ENCODE assay signal across 9 mouse cellular contexts in genomic region chr13:29604241-29604640, GRCm38 (mm10).
DNase-seq lines count a peak whose midpoint lies in the region; ATAC-seq lines count a peak whose summit lies in the region.
"Had no signal": no experiment of that assay in that cellular context is flagged by ENCODE, and none has a peak within 500 bp of the region (broad histone marks: within the 10 kb centered on the region; RNA-seq: fewer than 3 reads in every experiment).

No protein-coding gene starts in this region.

- H3K9ac ChIP-seq in limb, embryonic 13.5 days = no peak overlapping the region

- no peaks in the 10 kb centered on the region for H3K9me3 ChIP-seq in limb, embryonic 13.5 days

- ATAC-seq in limb, embryonic 13.5 days (ENCODE audit: low FRiP score, low read depth) = peak; percentile 74; the same call in 1 of the 2 replicates

- WGBS in limb, embryonic 13.5 days = 18% methylated on average over 6 of the region's 7 CpGs

- H3K36me3 ChIP-seq in limb, embryonic 13.5 days = no peaks in the 10 kb centered on the region

- H3K4me3 ChIP-seq in limb, embryonic 13.5 days = no peak overlapping the region

- peak; percentile 44 to 46 for DNase-seq in left cerebral cortex, adult 18-20 months (ENCODE audit: low spot score in 2 of 2)
- DNase-seq in left cerebral cortex, adult 11 months (ENCODE audit: low spot score) = no peak
- DNase-seq in cerebellum, adult 9-11 months = peak; percentile 24
- DNase-seq in frontal cortex, postnatal 14 days (ENCODE audit: low spot score in 2 of 2) = peak; percentile 23 to 49
- DNase-seq in induced T-regulatory cell, adult 2 months (ENCODE audit: low read depth) = peak; percentile 12
- peak; percentile 73 for DNase-seq in neural tube, embryonic 10.5 days (ENCODE audit: extremely low spot score, low spot score)
- DNase-seq in thymus, postnatal 0 days (ENCODE audit: low spot score) = peak; percentile 56

- H3K4me1 ChIP-seq in limb, embryonic 13.5 days = peaks cover 18% of the 10 kb centered on the region

- no peaks in the 10 kb centered on the region for H3K27me3 ChIP-seq in limb, embryonic 13.5 days

- no peak overlapping the region for H3K4me2 ChIP-seq in limb, embryonic 13.5 days (replicated peaks)

- no peak overlapping the region; the same call in 1 of the 2 replicates for H3K27ac ChIP-seq in limb, embryonic 13.5 days
- H3K27ac ChIP-seq: macrophage had no signal
